Mouse (Mus musculus) erythroblast, adult 5-6 weeks (primary cell): ENCODE measurements around the gene Snrk. TPM values are rescaled to one million over a fixed set of nuclear protein-coding genes. Genes with fewer than 3 reads are reported as not detected.
"Not testable (repeated sequence)": the region's sequence is repeated elsewhere in the genome, so short reads cannot be mapped to it uniquely, and the experiment has no call there.

Source experiments
- ATAC-seq: replicated peaks from 2 replicates; pipeline ENCODE4 v1.8.0; 2016; ENCODE audit warnings: moderate number of reproducible peaks, mild to moderate bottlenecking, moderate TSS enrichment, inconsistent platforms; ENCODE audit not compliant: poor library complexity, low FRiP score, severe bottlenecking
- total RNA-seq, 2 experiments: library from RNA; stranded (forward) in 1 of 2; stranded (reverse) in 1 of 2; fragments of 150-400 nt in 1 of 2; fragments of 200-764, 138-1000 nt in 1 of 2; gene quantifications; 2 replicates each; pipeline versions ENCODE4 v1.2.3 to v1.2.4; 2015 to 2017; ENCODE audit warnings: low replicate concordance in 2 of 2

The Snrk gene
- total RNA-seq, 2 experiments from 2014 or later: 4.2 to 28.9 TPM

DNA sequence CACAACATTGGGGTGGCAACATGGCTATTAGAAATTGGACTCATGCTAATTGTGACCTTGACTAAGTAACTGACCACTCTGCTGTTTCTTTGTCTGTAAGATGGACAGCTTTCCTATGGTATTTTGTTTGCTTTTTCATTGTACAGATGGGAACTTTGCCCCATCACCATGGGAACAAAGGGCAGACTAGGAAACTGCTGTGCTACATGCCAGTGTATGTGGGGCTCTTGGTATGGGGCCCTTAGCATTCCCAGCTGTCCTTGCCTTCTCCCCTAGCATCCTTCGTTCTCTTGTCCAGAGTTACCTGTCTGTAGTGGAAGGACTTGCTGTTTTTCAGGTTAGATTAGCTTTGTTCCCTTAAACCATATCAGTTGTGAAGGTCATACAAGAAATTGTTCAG is 20.9 kb downstream of the Snrk start:
- ATAC-seq: no peak

DNA sequence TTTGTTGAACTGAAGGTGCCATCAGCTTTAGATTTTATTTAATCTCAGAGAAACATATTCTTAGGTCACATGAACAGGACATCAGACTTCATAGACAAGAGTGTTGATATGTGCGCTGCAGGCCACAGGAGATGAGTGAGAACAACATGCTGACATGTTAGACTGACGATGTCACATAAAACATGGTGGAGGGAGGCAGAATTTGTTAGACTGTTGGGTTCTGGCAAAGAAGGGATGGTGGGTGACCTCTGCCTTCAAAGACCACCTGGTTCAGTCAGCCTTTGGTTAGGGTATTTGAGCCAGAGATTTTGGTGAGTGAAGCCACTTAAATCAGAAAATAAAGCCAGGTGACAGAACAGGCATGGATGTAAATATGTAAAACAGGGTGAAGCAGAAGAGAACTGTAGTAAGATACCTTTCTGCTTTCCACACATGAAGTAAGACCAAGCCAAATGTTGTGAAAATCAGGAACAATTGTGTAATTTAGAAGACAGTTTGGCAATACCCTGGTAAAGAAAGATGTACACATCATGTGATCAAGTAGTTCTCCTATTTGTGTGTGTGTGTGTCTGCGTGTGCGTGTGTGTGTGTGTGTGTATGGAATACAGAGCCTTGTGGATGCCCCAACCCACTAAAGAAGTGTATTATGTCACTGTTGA is 21.4 kb downstream of the Snrk start:
- no peak for ATAC-seq

DNA sequence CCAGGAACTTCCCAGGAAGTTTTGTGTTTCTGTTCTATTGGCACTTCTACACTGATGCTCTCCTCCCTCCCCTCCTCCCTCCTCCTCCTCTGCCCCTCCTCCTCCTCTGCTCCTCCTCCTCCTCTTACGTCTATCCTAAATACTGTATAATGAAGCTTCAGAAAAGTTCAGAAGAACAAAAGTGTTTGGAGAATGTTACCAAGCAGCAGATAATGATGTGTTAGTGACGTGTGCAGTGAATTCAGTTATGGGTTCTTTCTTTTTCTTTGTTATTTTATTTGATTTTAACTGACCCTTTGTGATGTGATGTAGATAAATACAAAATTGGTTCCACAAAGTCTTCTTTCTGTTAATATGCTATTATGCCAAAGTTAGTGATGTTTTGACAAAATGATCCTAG is 22.2 kb downstream of the Snrk start:
- ATAC-seq: no peak

DNA sequence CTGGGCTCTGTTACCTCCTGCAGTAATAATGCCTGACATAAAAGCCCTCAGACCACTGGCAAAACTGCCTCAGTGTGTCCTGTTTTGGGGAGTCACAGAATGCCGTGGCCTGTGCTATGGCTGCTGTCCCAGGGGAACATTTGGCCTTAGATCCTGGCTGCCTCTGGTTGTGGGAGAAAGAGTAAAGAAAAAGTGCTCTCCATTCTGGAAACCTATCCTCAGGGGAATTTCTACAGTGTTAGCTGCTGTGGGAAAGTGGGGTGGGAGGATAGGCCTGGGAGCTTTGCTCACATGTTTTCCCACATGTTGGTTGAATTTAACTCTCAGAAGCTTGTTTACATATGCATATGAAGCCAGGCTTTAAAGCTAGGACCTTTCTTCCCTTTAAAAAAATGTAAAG is 26.2 kb downstream of the Snrk start:
- no peak for ATAC-seq

DNA sequence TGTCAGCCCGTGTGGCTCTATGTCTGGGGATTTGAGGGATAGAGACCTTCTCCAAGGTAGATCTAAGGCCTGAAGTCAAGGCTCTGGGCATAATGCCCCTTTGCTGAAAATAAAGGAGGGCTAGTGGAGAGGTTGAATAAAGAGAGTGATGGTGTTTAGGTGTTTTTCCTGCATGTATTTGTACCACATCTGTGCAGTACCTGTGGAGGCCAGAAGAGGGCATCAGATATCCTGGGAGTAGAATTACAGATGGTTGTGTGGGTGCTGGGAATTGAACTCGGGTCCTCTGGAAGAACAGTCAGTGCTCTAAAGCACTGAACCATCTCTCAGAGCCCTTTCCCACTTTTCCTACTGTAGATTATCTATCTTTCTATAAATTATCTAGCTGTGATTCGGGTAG is 27.7 kb downstream of the Snrk start:
- ATAC-seq: no peak

DNA sequence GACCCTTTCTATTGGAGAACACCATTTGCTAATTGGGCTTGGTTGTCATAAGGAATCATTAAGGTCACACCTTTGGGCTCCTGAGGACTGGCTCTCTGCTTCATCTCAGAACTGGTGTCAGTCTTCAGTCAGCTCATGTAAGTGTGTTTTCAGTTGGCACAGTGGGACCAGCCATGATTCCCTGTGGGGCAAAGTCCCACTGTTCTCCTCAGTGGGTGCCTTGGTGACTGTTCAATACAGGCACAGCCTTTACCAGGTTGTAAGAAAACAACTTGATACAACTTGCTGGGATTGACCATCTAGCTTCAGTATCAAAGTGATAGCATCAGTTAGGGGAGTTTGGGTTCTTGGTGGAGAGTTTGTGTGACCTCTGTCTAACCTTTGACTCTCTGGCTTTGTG is 28.6 kb downstream of the Snrk start:
- no peak for ATAC-seq

DNA sequence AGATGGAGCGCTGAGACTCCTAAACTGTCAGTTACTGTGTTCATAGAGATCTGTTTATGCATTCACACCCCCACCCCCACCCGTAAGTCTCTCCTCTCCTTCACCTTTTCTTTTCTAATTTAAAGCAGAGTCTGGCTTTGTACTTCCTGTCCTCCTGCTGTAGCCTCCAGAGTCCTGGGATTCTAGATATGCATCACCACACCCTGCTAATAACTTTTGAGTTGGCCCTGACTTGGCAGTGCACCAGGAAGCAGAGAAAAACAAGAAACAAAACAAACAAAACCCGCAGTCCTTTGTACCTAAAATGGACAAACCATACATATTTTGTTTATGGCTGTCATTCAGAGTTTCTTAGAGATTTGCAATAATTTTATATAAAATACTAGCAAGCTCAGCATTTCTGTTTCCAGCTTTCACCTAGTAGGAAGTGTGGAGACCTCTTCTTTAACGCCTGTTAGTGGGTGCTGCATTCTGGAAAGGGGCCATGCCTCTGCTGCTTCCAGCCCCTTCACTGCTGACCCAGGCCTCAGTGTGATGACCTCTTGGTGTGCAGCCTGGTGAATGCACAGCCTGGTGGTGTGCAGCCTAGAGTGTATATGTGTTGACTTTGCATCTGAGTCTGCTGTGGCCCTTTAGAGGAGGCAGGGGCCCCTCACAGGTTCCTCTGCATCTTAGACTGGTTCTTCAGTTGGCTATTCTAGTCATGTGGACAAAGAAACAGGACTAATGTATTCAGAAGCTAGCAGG is 29.2 kb downstream of the Snrk start:
- no peak for ATAC-seq

DNA sequence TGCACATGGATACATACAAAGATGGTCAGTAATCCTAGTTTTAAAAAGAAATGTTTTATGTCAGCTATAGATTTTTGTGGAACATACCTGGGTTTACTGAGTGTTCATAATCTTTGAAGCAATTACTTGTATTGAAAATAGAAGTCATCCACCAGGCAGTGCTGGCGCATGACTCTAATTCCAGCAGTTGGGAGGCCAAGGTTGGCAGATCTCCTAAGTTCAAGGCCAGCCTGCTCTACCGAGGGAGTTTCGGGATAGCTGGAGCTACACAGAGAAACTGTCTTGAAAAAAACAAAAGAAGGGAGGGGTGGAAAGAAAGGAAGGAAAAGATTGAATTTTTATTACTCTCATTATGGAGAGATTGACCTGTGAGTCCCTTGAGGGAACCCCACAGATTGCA is 31.3 kb downstream of the Snrk start:
- ATAC-seq: no peak

DNA sequence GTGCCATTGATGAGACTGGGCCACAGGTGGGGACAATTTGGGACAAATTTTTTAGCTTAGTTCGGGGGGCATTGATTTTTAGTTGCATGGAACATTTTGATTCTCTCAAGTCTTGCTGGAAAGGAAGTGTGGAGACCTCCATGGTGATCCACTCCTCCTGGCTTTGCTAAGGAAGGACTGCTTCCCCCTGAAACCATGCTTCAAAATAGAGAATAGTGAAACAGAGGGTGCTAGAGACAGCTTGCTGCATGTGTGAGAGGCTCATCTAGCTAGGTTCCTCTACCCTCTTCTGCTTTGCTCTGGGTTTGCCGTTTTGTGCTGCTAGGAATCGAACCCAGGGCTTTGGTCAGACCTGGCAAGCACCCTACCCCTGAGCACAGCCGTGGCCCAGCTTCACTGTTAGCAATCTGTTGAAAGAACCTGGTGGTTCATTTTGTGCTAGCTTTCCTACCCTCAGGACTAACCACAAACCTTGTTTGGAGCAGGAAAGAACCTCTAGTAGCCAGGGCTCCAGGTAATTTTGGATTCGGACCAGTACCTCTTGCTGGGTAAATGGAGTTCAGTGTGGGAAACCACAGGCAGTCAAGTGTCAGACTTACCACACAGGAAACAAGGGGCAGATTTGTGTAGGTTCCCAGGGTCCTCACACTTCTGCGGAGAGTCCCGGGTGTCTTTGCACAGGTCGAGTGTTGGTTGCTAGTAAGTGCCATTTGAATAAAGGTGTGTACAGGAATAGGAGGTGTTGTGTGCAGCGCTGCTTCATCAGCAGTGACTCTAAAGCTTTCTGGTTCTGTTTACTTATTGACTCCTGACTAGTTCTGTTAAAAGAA is 33.1 kb downstream of the Snrk start:
- no peak for ATAC-seq

DNA sequence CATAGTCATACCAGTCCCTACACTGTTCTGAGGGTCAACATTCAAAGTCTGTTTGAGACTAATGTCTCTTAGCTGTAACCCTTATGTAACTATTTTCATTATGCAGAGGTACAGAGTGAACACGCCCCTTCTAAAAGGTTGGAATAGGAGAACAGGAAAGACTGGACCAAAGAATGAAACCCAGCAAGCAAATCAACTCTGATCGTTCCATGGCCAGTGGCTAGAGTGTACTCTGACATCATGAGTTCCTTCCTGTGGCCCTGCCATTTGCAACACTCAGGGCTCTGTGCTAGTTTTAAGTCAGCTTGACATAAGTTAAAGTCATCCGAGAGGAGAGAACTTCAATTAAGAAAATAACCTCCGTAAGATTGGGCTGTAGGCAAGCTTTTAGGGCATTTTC is 35.0 kb downstream of the Snrk start:
- no peak for ATAC-seq

DNA sequence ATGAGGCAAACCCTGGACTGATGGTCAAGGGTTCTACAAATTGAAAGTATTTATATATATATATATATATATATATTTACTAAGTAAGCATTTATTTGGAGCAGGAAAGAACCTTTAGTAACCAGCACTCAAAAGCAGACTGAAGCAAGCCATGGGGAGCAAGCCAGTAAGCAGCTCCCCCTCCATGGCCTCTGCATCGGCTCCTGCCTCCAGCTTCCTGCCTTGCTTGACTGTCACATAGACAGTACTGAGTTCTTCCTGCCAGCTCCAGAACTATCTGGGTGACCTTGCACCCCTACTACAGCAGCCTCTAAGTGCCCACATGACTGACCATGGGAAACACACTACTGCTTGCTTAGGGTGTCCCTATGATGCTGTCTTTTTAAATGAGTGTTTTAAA is 35.4 kb downstream of the Snrk start:
- no peak for ATAC-seq

DNA sequence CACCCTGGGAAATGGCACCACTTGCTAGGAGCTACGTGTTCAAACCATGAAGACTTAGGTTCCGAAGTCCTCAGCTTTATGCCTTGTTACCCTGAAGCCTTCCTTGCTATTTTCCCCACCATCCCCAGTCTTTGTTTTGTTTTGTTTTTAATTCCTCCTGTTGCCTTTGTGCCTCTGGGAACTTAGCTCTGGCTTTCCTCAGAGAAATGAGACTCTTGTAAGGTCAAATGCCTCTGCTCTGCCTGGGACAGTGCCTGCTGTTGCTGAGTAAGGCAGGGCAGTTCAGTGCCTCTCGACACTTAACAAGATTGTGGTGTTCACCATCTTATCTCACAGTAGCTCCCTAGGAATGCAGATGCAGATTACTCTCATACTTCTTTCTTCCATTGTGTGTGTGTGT is 36.4 kb downstream of the Snrk start:
- no peak for ATAC-seq

DNA sequence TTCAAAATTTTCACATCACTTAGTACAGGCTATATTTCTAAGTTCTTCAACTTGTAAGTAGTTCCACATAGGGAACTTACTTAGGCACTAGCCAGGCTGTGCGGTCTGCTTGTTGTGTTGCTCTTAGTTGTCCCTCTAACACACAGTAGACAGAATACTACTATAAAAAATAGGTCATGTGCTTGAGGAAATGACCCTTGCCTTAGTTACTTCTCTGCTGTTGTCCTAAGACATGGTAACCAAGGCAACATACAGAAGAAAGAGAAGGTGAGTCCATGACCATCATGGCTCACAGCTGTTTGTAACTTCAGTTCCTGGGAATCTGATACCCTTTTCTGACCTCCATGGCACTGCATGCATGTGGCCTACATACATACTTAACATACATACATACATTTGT is 38.1 kb downstream of the Snrk start:
- no peak for ATAC-seq

DNA sequence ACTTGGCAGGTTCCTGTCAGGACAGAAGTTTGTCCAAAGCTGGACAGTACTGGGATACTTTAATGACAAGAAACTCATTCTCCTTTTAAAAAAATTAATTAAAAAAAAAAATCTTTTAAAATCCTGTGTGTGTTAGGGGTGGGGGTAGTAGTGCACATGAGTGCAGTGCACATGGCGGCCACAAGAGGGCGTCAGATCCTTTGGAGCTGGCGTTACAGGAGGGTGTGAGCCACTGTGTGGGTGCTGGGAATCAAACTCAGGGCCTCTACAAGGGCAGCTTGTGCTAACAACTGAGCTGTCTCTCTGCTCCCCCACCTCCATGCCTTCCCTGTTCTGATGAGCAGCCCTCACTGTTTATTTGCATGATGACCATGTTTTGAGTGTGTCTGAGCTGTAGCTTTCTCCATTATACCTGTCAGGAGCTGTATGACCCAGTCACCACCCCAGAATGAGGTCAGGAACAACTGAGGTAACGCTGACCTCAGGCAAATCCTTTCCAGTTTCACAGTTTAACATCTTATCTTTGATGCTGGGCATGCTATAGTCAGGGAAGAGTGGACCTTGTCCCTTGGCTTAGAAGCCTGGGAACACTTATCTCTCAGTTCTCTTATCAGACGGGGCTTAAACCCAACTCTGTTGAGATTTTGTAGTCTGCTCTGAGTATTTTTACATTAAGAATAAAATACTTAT is 39.5 kb downstream of the Snrk start:
- no peak for ATAC-seq

DNA sequence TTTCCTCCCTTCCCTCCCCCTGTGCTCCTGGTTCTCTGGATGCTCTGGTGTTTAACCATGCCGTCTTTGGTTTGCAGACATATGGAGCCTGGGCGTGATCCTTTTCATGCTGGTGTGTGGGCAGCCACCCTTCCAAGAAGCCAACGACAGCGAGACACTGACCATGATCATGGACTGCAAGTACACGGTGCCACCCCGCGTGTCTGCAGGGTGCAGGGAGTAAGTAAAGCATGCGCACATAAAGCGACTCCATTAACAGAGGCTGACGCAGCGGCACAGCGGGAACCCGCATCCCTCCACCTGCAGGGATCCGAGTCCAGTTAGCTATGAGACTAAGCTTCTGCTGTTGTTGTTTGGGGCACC is 40.0 kb downstream of the Snrk start:
- ATAC-seq: no peak

DNA sequence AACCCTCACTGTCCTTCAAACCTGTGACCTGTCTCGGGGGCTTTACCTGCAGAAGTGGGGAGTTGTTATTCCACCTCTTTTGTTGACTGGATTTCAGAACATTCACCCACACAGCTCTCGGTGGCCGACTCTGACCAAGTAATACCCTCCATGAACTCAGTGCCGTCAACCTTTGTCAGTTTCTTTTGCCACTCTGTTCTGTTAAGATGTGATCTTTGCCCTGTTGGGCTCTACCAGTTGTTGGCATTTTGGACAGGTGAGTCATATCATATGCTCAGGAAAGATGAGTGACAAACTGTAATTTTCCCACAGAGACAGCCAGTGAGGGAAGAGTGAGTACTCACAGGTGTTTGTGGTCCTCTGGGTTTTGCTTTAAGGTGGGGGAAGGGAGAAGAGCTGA is 47.5 kb downstream of the Snrk start:
- ATAC-seq: no peak

DNA sequence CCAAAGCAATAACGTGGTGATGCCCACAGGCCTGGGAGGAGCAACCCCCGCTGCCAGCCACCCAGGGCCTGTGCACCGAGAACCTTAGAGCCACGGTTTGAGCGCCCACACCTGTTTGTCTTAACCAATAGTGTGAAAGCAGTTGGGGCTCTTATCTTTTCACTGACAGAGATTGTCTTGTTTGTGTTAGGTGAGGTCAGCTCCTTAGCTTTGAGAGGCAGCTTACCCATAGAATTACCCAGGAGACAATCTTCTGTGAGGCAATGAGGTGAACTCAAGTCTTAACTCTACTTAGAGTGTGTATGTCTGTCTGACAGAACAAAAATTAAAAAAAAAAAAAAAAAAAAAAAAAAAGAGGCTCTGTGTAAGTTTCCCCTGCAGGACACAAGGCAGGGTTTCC is 50.7 kb downstream of the Snrk start:
- not testable (repeated sequence) for ATAC-seq

DNA sequence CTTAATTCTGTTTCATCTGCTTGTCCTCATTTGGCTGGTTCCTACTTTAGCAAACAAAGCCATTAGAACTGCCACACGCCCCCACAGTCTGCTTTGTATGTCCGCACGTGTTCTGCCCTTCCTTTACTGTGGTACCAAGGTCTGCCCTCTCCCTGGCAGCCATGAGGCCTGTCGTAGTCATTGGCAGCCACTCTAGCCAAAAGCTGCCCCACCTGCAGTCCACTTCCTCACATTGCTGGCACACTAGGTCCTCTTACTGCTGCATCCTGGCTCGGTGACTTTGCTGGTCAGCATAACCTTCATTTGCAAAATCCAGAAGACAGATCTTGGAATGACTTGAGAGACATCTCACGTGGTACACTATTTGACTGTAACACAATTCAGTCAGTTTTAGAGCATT is 52.8 kb downstream of the Snrk start:
- no peak for ATAC-seq

DNA sequence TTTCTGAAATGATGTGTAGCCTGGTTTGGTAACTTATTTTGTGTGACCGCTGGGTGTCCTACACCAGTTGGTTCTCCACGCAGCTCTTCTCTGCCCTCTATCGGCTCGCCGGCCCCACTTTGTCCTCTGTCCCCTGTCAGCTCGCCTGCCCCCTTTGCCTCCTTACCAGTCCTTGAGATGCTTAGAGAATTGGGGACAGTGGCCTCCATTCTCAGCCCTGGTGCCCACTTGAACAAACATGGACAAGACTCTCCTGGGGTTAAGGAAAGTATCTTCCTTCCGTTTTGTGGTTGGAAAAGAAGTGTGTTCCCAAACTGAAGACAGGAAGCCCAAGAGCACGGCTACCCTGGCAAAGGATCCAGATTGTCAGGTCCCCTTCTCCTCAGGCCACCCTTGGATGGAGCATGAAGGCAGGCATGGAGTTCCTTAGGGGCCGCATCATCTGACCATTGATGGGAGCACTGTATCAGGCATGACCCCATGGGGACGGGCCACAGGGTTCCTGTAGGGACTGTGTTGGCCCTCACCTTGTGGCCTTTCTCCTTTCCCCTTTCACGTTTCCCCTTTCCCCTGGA is 55.6 kb downstream of the Snrk start:
- ATAC-seq: no peak
